Mouse (Mus musculus) liver, postnatal 0 days (tissue): ENCODE data around the gene Adap1.

Experiments
- CTCF ChIP-seq: sonication (generic); IDR thresholded peaks from 2 replicates; pipeline ENCODE4 v1.5.1; 2016; ENCODE audit warnings: antibody characterized with exemption, low read depth
- EP300 ChIP-seq: IDR thresholded peaks from 2 replicates; pipeline ENCODE4 v1.6.1; 2016; ENCODE audit warnings: antibody characterized with exemption, low read depth, mild to moderate bottlenecking

DNA sequence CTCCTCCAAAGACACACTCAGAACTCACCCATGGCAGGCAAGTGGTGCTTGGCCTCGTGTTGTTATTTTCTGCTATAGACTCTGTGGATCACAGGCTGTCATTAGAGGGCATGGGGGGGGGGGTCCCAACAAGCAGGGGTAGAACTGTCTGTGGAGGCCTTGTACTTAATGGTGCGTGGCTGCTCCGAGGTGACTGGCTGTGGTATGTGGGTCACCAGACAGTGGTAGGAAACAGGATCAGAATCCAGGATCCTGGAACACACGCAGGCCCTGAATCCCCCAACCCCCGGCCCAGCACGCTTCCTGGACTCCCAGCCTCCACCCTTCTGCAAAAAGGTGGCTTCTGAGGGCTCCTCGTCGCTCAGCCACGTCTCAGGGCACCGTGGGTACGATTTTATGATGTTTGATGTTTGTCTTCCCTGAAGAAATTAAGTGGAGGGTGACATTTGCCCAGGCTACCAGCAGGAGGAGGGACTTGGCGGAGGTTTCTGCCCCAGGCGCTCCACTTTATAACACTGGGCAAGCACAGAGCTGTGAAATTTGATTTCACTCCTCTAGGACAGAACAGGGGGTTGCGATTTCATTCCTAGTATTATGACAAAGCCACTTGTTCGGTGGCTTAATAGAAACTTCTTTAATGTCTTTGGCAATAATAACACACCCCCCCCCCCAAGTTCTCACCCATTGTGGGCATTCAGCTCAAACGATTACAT lies 8.0 kb upstream of the Adap1 start:
- TF ChIP-seq CTCF (no peak), EP300 (no peak)
